Mouse (Mus musculus) thymus, postnatal 14 days (tissue): ENCODE results near the gene Med9.
A peak's percentile ranks its signal among the peaks of the same experiment; 100 is the strongest.
"Not testable (repeated sequence)": the region's sequence is repeated elsewhere in the genome, so short reads cannot be mapped to it uniquely, and the experiment has no call there.

Experiments
- DNase-seq: peaks from one replicate; pipeline ENCODE4 v3.0.0; 2021

The Med9 gene

DNA sequence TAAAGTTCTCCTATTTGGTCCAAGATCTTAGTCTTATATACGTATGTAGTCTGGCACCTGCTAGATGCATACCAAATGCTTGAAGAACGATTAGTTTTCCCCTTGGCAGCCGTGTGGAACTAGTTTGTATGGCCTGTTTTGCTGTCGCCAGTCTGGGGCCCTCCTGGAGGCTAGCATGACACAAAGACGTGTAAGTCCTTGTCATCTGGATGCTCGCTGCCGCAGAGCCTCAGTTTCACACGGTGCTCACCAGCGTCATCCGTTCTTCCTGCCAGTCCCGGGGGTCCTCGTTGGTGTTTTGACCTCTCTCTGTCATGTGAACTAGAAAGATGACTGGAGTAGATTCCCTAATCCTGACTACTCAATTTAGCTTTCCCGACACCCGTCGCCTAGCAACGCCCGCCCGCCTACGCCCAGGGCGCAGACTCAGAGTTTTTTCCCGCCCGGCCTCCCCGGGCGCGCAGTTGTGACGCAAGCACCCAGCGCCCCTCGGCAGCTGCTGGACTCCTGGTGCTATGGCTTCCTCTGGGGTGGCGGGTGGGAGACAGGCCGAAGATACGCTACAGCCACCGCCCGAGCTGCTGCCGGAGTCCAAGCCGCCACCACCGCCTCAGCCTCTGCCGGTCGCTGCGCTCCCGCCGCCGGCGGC lies at the start of gene Med9:
Gene Med9 (plus strand): TSS at position 455 of the 649 bp plus-strand sequence.
- DNase-seq: peak; percentile 93

DNA sequence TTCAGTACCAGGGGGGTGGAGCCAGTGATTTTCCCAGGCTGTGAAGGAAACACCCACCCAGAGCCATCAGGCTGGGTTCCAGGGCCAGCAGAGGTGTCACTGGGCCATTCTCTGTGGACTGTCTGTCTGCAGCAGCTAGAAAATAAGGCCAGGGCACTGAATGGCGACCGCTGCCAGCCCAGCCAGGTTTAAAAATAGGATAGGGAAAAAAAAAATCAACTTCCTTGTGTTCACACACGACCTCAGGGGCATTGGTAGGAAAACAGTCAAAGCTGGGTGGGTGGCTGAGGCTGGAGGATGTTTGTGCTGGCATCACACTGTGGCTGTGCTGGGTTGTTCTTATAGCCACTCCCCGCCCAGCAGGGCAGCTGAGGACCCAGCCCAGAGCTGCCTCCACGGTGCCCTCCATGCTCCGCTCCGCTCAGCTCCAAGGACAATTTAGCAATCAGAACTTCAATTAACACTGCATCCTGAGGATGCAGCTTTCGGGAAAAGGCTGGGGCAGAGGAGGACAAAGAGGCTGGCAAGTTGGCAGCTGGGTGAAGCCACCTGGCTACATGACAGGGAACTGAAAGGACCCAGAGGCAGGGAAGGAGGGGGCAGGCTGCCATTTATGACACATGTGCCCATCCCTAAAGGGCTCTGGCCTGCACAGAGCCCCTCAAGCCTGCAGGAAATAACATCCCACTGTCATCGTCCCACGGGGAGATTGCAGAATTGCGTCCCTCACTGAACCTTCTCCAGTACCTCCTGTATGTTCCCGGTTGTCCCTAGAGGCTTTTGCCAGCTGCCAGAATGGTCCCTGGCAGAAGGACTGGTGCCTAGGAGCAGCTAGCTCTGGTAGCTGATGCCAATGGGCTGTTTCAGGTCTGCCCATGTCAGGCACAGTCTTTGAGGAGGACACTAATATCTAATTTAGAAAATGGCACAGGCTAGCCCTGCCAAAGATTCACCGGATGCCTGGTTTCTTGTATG lies 48.0 kb upstream of the Med9 start:
- DNase-seq: no peak

DNA sequence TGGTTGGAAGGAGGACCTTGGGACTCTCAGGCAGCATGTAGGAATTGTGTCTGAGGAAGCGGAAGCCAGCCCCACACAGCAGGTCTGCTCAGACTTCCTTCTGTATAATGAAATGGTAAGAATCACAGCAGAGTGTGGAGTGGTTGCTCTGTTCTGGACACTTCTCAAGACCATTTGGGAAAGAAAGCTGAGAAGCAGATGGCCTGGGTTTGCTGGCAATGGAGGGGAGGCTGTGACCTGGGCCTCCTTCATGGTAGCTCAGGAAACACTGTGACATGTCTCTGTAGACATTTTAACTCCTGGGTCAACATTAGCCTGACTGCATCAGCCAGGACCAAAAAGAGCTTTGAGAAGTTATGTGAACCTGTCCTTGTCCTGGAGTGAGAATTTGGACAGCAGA lies 47.0 kb upstream of the Med9 start:
- DNase-seq: no peak

DNA sequence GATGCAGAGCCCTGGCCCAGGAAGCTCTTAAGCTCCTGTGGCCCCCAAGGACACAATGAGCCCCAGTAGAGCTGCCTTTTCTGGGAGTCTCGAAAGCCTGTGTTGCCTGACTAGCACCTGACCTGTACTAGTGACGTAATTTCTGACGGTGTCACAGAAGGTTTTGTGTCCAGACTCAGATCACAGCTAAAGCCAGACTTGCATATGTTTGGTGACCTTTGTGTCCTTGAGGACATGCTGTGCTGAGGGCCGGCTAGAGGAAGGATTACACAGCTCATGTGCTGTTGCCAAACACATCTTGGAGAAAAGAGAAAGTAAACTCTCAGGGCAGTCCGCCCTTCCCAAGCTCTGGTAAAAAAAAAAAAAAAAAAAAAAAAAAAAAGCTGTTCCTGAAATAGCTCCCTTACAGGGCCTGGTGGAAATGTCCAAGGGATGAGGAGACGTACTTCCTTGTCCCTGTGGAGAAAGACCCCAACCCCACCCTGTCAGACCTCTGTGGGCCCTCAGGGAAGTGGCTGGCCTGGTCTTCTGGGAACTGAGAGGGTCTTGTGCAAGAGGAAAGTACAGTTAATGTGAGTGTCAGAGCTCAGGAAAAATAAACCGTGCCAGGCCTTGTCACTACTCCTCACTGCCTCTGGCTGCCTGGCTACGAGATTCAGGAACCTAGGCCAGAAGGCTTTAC lies 45.8 kb upstream of the Med9 start:
- DNase-seq: no peak

DNA sequence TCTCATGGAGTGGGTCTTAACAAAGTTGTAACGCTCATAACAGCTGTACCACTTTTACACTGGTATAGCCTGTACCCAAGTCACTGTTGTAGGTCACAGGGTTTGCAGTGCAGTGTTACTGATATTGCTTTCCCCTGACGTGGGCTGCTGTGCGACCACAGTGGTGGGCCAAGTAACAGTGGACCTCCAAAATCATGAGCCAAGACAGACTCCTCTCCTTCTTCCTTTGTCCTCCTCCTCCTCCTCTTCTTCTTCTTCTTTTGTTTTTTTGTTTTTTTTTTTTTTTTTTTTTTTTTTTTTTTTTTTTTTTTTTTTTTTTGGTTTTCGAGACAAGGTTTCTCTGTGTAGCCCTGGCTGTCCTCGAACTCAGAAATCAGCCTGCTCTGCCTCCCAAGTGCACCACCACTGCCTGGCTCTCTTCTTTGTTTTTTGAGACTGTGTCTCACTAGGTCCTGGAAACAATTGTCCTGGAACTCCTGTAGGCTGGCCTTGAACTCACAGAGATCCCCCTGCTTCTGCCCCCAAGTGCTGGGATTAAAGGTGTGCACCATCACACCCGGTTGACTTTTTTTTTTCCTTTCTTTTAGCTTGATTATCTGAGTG lies 41.4 kb upstream of the Med9 start:
- no peak for DNase-seq

DNA sequence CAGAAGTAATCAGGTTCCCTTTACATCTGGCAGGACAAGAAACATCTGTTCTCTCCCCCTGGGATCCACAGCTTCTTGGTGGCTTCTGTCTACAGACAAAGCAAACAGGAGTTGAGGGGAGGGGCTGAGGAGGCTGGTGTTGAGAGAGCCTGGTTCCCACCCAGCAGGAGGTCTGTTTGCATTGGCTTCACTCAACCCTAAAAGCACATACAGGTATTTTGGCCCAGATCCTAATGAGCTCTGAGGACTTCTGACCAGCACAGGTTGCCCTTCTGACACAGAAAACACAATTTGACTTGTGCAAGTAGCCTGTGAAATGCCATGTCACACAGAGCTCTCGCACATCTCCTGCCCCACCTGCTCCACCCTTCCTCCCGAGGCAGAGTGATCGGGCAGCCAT lies 39.6 kb upstream of the Med9 start:
- no peak for DNase-seq

DNA sequence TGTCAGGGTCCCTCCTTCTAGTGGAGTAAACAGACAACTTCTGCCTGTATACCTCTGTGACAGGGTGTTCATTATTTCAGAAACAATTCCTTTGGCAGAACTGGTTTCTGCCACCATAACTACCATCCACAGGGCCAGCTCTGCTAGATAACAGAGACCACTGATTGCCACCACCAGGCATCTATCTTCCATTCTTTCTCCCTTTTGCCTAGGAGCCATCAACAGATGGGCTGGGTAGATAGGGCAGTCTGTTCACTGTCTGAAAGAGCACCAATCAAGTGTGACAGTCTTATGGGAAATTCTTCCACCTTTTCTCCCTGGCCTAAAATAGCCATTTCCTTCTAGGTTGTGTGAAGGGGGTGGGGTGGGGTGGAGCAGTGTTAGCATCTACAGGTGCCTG lies 37.4 kb upstream of the Med9 start:
- DNase-seq: no peak

DNA sequence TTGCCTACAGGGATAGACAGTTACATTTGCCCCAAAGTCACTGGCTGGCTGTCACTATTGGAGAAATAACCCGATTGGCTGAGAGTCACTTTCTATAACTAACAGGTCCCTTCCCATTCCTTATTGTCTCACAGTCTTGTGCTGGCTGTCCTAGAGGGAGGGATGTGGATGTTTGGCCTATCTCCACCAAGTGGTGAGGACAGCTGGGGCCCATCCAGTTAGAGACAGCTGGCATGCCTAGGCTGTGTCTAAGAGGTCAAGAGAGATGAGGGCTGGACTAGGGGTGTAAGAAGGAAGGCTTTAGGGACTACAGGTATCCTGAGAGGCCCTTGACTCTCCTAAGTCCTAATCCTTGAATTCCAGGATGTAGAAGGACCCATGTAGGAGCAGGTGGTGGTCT lies 36.5 kb upstream of the Med9 start:
- no peak for DNase-seq

DNA sequence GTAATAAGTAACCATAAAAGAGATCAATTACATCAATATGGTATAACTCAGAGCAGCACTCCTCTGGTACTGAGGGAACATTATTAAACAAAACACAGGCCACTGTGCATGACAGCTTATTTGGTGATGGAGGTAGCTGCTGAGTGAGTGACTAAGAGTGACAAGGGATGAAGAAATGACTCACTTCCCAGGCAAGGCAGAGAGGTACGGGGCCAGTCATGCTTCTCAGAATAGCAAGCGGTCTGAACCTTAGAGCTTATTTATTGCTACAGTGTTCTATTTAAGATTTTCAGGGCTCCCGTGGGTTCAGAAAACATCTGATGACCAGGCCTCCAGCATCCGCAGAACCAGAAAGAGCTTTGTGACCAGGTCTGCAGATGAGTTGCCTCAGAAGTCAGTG lies 34.3 kb upstream of the Med9 start:
- no peak for DNase-seq

DNA sequence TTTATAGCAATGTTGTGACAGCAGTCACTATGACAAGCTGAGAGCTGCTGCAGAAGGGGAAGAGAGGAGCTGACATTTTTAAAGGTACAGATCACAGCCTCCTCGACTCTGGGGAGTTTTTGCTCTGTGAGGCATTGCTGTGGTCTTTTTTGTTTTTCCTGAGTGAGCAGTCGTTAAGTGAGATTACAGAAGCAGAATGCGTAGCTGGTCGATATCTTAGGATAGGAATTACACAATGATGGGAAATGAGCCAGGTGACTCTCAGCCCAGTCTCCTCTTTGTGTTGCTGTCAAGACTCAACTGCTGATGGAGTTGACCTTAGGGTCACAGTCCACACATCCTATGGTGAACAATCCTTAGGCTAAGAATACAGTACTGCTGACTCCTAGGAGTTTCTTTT lies 30.0 kb upstream of the Med9 start:
- no peak for DNase-seq

DNA sequence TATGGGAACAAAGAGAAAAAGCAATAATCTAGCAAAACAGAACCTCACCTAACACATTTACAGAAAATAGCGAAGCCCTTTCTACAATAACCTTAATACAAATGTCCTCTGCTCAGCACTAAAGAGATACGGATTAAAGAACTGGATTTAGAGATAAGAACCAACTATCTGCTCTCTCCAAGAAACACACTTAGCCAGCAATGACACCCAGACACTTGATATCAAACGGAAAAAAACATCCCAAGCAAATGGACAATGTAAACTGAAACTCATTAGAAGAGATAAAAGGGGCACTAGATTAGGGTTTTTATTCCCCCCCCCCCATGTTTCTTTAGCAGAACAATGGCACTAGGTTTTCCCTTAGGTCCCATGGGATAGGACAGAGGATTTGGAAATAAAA lies 28.6 kb upstream of the Med9 start:
- no peak for DNase-seq

DNA sequence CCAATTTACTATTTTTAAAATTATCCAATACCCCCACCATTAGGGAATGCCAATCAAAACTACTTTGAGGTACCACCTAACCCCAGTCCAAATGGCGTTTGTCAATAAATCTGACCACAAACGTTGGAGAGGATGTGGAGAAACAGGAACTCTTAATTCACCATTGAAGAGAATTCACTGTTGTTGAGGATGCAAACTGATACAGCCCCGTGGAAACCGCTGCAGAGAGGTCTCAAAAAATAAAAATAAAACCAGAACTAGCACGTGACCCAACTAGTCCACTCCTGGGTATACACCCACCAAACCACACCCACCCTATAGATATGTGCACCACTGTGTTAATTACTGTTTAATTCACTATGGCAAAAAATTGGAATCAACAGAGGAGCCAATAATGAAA lies 27.7 kb upstream of the Med9 start:
- DNase-seq: no peak

DNA sequence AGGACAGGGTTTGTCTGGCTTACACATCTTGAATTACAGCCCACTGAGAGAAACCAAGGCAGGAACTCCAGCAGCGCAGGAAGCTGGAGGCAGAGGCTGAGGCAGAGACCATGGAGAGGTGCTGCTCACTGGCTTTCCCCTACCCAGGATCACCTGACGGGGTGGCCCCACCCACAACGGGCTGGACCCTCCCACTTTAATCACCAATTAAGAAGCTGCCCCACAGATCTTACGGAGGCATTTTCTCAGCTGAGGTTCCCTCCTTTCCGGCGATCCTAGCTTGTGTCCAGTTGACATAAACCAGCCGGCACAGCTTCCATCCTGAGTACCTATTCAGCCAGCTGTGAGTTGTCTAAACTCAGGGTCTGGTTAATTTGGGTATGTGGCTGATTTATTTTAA lies 26.7 kb upstream of the Med9 start:
- DNase-seq: no peak

DNA sequence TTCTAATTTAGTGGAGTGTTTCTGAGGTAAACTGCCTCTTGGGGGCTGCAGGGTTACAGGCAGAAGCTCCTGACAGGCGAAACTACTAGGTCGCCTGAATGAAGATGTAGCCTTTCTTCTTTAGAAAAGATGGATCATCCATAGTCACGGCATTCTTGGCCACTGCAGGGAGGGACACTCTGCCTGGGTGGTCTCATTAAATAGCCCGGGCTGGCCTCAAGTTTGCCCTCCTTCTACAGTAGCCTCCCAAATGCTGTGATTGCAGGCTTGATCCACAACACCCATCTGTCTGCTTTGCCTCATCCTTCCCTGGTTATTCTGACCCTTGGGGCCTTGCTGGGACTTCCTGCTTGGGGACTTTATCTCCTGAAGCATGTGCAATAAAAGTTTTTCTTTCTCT lies 18.0 kb upstream of the Med9 start:
- no peak for DNase-seq

DNA sequence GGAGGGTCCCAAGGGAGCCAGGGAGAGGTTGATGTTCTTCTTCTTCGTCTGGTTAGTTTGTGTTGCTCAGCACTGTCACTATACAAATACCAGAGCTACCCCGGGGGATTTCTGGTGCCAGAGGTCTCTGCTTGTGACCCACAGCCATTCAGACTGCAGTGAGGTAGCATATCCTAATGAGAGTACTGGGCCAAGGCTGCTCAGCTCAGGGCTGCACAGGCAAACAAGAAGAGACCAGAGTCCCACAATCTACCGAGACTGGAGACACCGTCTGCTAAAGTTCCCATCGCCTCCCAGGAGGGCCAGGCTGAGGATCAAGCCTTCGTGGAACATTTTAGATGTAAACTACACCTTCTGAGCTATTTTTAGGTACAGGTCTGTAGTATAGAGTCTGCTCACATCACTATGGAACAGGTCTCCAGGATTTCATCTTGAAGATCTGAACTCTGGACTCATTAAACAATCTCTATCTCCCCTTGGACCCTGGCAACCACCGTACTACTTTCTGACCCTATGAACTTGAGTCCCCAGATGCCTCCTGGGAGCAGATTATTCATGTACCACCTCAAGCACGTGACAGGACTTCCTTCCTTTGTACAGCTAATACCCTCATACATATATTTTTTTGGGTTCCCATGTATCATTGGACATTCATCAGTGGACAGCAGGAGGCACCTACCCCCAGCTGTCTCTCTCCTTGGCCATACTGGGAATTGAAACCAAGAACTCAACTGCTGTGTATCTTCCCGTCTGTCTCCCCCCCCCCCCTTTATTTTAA lies 15.3 kb upstream of the Med9 start:
- no peak for DNase-seq

DNA sequence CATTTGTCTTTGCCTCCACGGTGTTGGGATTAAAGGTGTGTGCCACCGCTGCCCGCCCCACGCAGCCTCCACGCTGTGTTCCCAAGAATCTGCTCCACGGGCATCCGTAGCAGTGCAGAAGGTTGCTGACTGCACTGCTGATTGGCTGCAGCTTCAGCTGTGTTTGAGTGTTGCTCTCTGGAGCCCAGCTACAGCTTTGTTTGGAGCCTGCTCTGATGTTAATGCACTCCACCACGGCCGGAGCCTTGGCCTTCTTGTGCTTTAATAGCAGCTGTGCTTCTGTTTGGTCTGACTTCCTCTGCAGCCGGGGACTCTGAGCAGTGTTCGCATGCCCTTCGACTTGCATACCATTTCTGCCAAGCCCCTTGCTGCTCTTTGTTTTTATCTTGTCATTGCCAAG lies 14.1 kb upstream of the Med9 start:
- no peak for DNase-seq

DNA sequence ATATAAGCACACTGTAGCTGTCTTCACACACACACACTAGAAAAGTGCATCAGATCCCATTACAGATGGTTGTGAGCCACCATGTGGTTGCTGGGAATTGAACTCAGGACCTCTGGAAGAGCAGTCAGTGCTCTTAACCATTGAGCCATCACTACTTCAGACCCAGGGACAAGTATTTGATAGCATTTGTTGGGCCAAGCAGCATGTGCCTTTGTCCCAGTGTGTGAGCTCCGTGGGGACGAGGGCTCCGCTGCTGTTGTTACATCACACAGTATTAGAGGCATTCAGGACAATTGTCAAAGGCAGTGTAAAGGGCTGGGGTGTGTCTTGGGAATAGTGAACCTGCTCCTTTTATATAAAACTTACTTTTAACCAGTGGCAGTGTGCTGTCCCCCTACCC lies 11.0 kb upstream of the Med9 start:
- DNase-seq: no peak

DNA sequence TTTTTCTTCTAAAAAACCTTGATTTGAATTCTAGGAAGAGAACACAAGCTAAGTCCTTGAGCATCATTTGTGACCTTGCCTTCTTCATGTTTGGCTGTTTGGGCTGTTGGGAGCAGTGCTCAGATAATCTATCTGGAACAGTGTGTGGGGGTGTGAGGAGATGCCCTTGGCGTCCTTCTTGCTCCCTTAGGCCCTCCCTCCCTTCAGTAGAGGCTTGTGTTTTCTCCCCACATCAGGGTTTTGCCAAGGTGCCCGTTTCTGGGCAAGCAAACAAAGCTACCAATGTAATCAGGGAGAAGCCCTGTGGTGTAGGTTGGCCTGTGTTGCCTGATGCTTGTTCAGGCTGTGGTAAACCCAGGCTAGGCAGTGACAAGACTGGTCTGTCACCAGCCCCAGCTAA lies 10.4 kb upstream of the Med9 start:
- DNase-seq: no peak

DNA sequence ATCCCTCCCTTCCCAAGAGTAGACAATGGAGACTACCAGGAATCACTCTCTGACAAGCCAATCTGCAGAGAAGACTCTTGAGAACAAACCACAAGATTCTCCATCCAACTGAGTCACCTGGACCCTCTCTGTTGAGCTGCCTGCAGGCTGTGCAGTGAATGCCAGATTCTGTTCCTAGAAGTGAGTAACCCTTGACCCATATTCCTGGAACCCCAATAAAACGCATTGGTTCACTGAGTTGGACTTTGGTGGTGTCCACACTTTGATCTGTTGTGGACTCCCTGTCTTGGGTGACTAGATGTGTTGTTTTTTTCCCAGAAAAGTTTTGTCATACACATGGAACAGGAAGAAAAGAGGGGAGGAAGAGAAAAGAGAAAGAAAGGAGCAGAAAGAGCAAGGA lies 8.2 kb upstream of the Med9 start:
- no peak for DNase-seq

DNA sequence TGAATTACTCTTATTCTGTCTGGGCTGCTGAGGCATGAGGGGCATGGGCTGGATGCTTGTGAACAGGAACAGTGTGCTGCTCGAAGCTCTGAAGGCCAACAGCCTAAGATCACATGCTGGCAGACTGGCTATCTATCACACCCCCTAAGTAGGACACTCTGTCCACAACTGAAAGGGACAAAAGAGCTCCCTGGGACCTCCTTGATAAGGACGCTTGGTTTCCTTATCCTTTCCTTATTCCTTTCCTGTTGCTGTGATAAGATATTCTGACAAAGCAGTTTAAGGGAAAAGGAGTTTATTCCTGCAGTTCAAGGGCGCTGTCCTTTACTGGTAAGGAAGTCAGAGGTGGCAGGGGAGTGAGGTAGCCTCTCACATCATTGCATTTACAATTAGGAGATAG lies 7.4 kb upstream of the Med9 start:
- DNase-seq: no peak

DNA sequence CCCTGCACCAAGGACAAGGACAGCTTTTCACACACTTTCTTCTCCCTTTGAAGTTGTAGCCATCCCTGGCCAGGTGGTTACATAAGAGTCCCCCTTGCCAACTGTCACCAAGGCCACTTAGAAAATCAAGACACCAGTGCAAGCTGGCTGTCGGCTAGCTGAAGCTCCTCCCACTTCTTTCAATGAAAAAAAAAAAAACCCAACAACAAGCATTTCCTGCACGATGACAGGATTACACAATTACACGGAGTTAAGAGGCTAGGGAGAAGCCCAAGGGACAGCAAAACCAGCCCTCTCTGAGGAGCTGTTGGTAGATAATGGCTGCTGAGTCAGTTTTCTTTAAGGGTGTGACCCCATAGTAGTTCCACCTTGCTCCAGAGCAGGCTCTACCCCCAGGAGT lies 6.6 kb upstream of the Med9 start:
- no peak for DNase-seq

DNA sequence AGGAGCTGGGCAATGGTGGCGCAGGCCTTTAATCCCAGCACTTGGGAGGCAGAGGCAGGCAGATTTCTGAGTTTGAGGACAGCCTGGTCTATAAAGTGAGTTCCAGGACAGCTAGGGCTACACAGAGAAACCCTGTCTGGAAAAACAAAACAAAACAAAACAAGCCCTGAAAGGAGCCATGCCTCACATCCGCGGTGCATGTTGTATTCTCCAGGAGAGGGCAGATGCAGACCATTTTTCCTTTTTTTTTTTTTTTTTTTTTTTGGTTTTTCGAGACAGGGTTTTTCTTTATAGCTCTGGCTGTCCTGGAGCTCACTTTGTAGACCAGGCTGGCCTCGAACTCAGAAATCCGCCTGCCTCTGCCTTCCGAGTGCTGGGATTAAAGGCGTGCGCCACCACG lies 3.2 kb upstream of the Med9 start:
- DNase-seq: not testable (repeated sequence)

DNA sequence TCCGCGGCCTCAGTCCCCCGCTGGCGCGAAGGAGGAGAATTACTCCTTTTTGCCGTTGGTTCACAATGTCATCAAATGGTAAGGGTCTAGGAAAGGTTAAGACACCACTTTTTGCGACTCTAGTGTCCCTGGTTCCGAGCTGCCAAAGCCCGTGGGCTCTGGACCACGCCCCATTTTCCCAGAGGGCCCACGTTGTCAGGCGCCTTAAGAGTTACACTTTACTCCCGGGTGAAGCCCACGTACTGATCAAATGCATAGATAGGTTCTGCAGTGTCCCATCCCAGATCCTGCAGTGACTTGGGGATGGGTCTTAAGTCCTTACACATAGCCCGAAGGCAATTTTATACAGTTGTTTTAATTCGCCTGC lies 378 bp downstream of the Med9 start:
- DNase-seq: no peak
